Mouse (Mus musculus) brown adipose tissue, adult 24 weeks (tissue): ENCODE measurements around the gene Hs3st1. TPM values are rescaled to one million over a fixed set of nuclear protein-coding genes. Genes with fewer than 3 reads are reported as not detected.
"Not testable (repeated sequence)": the region's sequence is repeated elsewhere in the genome, so short reads cannot be mapped to it uniquely, and the experiment has no call there.

Source experiments
- H3K27ac ChIP-seq: fragments of 200-500 bp; replicated peaks from 2 replicates; pipeline ENCODE4 v1.5.1; 2012; ENCODE audit warnings: low read depth, mild to moderate bottlenecking, low read length
- H3K4me1 ChIP-seq: fragments of 200-500 bp; 2 replicates; pipeline ENCODE4 v1.6.1; 2012; ENCODE audit warnings: low read length, mixed read lengths; ENCODE audit not compliant: control insufficient read depth, insufficient read depth, insufficient read length
- H3K4me3 ChIP-seq: fragments of 200-500 bp; 2 replicates; pipeline ENCODE4 v1.5.1; 2012; ENCODE audit warnings: low read depth, mild to moderate bottlenecking, low read length, moderate library complexity; ENCODE audit not compliant: insufficient read depth
- polyA plus RNA-seq: library from polyadenylated mRNA; stranded (reverse); fragments of >200 nt; gene quantifications from 2 replicates; pipeline ENCODE4 v1.2.4, GENCODE M21; 2012; ENCODE audit not compliant: missing spikeins, insufficient read depth, insufficient read length

Hs3st1 gene
- 0.71 TPM in 1 of 2 replicates, not detected in the other for polyA plus RNA-seq

- H3K4me3 ChIP-seq, H3K27ac ChIP-seq, H3K4me1 ChIP-seq: not testable (repeated sequence)
These were observed at the start of gene Hs3st1 for GRCm38 (mm10) chr5:39755375-39755774. Gene Hs3st1 (minus strand): TSS chr5:39755475.

- H3K4me3 ChIP-seq: no peak overlapping the region
- H3K4me1 ChIP-seq: no peaks in the 10 kb centered on the region
- no peak overlapping the region for H3K27ac ChIP-seq
These were observed 49.4 kb upstream of the Hs3st1 start for GRCm38 (mm10) chr5:39804663-39805062.

- Histone ChIP-seq H3K27ac (no peak overlapping the region), H3K4me3 (no peak overlapping the region), H3K4me1 (no peaks in the 10 kb centered on the region)
These were observed 48.7 kb upstream of the Hs3st1 start for GRCm38 (mm10) chr5:39803941-39804340.

GRCm38 (mm10) chr5:39803457-39803856, 48.2 kb upstream of the Hs3st1 start:
- no peak overlapping the region for H3K27ac ChIP-seq
- H3K4me3 ChIP-seq: no peak overlapping the region
- no peaks in the 10 kb centered on the region for H3K4me1 ChIP-seq

GRCm38 (mm10) chr5:39802110-39802509, 46.8 kb upstream of the Hs3st1 start:
- H3K4me1 ChIP-seq: no peaks in the 10 kb centered on the region
- H3K4me3 ChIP-seq: no peak overlapping the region
- H3K27ac ChIP-seq: no peak overlapping the region

GRCm38 (mm10) chr5:39777094-39777710, 21.9 kb upstream of the Hs3st1 start:
- Histone ChIP-seq H3K4me3 (no peak overlapping the region), H3K27ac (no peak overlapping the region), H3K4me1 (no peaks in the 10 kb centered on the region)

- H3K27ac ChIP-seq: no peak overlapping the region
- no peak overlapping the region for H3K4me3 ChIP-seq
- H3K4me1 ChIP-seq: no peaks in the 10 kb centered on the region
These were observed 16.5 kb upstream of the Hs3st1 start for GRCm38 (mm10) chr5:39771680-39772348.

- Histone ChIP-seq H3K27ac (no peak overlapping the region), H3K4me3 (no peak overlapping the region), H3K4me1 (no peaks in the 10 kb centered on the region; the same call in 1 of the 2 replicates)
These were observed 6.6 kb upstream of the Hs3st1 start for GRCm38 (mm10) chr5:39761682-39762456.

GRCm38 (mm10) chr5:39758890-39759475, 3.7 kb upstream of the Hs3st1 start:
- no peaks in the 10 kb centered on the region; the same call in 1 of the 2 replicates for H3K4me1 ChIP-seq
- no peak overlapping the region for H3K27ac ChIP-seq
- no peak overlapping the region for H3K4me3 ChIP-seq

GRCm38 (mm10) chr5:39736843-39737242, 18.4 kb downstream of the Hs3st1 start:
- Histone ChIP-seq H3K27ac (no peak overlapping the region), H3K4me1 (no peaks in the 10 kb centered on the region), H3K4me3 (no peak overlapping the region)

GRCm38 (mm10) chr5:39733750-39734443, 21.4 kb downstream of the Hs3st1 start:
- Histone ChIP-seq H3K4me3 (no peak overlapping the region), H3K27ac (no peak overlapping the region), H3K4me1 (no peaks in the 10 kb centered on the region)

- H3K27ac ChIP-seq: no peak overlapping the region
- H3K4me1 ChIP-seq: no peaks in the 10 kb centered on the region
- H3K4me3 ChIP-seq: no peak overlapping the region
These were observed 22.1 kb downstream of the Hs3st1 start for GRCm38 (mm10) chr5:39733013-39733749.

- Histone ChIP-seq H3K4me3 (no peak overlapping the region), H3K27ac (no peak overlapping the region), H3K4me1 (no peaks in the 10 kb centered on the region)
These were observed 39.4 kb downstream of the Hs3st1 start for GRCm38 (mm10) chr5:39715694-39716550.
